Mouse (Mus musculus): ENCODE measurements around the gene Slc52a3. TPM values are rescaled to one million over a fixed set of nuclear protein-coding genes. Genes with fewer than 3 reads are reported as not detected.

Gene Slc52a3
- polyA plus RNA-seq, 1 experiment from 2014 or later = 1.7 TPM

GRCm38 (mm10) chr2:152040101-152040500 is 43.8 kb downstream of the Slc52a3 start:
- Histone ChIP-seq H3K36me3 (no peaks in the 10 kb centered on the region), H3K4me2 (no peak overlapping the region), H3K9me3 (no peaks in the 10 kb centered on the region), H3K4me3 (no peak overlapping the region), H3K27me3 (no peaks in the 10 kb centered on the region; the same call in 1 of the 2 replicates), H3K4me1 (replicated peaks) (no peaks in the 10 kb centered on the region), H3K9ac (no peak overlapping the region), H3K27ac (replicated peaks) (no peak overlapping the region)
- ATAC-seq (ENCODE audit: low FRiP score, low read depth) = no peak

DNA sequence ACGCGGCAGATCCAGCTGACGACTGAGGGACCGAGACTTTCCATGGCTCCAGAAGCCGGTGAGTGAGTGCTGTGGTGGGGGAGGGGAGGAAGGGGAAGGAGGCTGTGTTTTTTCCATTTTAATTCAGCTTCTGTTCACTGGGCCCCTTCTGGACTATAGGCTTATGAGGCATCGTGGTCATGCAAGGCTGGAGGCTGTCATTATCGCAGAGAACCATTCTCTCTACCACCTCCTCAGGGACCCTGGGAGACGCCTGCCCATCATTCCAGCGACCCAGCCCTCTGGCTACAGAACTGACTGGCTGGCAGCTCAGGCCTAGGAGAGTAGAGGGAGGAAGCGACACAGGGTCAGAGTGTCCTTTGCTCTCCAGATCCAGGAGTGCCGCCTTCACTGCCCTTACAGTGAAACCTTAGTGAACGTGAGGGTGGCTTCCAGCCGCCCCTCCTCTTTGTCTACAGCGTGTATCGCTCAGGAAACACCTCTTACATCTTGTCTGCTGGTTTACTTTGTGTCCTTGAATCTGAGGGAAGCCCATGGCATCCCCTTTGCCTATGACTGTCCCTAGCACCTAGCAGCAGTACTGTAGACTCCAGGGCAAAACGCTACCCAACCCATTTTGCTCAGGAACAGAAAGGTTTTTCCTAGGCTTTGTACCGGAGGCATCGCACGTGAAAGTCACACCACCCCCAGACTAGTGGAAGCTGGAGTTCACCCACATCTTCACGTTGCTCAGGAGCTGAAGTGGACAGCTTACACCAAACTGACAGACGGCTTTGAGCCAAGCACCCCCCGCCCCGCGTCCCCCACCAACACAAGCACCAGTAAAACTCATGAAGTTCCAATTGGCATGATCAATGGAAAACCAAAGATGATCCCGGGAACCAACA is 51.0 kb downstream of the Slc52a3 start:
- no peaks in the 10 kb centered on the region for H3K36me3 ChIP-seq
- peak overlapping the region; percentile 75 for H3K27ac ChIP-seq (replicated peaks)
- H3K9me3 ChIP-seq = no peaks in the 10 kb centered on the region
- H3K27me3 ChIP-seq = no peaks in the 10 kb centered on the region; the same call in 1 of the 2 replicates
- peak; percentile 58 for ATAC-seq (ENCODE audit: low FRiP score, low read depth)
- 5% methylated on average over 25 of the region's 25 CpGs for WGBS
- H3K4me3 ChIP-seq = no peak overlapping the region
- no peak overlapping the region for H3K9ac ChIP-seq
- H3K4me2 ChIP-seq = peak overlapping the region; percentile 97
- H3K4me1 ChIP-seq (replicated peaks) = peaks cover 49% of the 10 kb centered on the region

DNA sequence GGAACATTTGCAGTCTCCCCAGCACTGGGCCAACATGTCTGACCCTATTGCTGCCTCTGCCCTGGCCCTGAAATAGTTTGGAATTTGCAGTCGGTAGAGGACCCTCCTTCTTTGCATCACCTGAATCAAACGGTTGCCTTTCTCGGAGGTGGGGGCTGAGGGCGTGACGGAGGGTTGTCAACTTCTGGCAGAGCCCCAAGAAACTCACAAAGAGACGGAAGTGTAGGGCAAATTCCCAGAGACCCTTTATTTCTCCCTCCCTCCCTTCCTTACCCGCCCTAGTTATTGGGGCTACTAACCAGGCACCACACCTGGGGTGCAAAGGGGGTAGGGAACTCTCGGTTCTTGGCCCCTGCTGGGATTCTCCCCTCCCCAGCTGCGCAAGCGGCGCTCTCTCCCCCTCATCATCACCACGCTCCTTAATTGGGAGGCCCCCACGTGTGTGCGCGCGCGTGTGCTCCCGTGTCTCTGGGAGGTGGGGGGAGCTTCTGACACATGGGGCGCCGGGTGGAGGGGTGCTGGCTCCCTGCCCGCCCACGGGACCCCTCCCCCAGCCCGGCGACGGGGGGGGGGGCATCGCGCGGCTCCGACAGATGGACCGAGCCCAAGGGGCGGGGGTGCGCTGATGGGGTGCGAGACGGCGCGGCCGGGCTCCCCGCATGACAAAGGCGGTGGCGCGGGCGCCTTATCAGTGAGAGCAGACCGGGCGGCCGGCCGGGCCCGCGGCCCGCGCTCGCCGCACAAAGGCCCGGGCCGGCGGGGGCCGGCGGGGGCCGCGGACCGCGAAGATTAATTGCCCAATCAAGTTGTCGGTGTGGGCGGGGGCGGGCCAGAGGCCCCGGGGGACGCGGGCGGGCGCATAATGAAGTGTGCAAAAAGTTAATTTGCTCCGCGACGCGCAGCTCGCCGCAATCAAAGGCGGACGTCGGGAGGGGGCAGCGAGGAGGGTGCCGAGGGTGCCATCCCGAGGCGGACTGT is 52.0 kb downstream of the Slc52a3 start:
- H3K9me3 ChIP-seq = no peaks in the 10 kb centered on the region
- WGBS = 1% methylated on average over 31 of the region's 82 CpGs
- peak; percentile 32; the same call in 1 of the 2 replicates for ATAC-seq (ENCODE audit: low FRiP score, low read depth)
- H3K9ac ChIP-seq = peak overlapping the region; percentile 53
- H3K4me2 ChIP-seq = peak overlapping the region; percentile 97
- peaks cover 49% of the 10 kb centered on the region for H3K4me1 ChIP-seq (replicated peaks)
- H3K4me3 ChIP-seq = peak overlapping the region; percentile 53
- peak overlapping the region; percentile 75 for H3K27ac ChIP-seq (replicated peaks)
- no peaks in the 10 kb centered on the region for H3K36me3 ChIP-seq
- no peaks in the 10 kb centered on the region; the same call in 1 of the 2 replicates for H3K27me3 ChIP-seq

GRCm38 (mm10) chr2:152048981-152049441 is 52.7 kb downstream of the Slc52a3 start:
- Histone ChIP-seq H3K27ac (replicated peaks) (peak overlapping the region; percentile 75), H3K4me2 (peak overlapping the region; percentile 97), H3K4me3 (peak overlapping the region; percentile 53), H3K9me3 (no peaks in the 10 kb centered on the region), H3K36me3 (no peaks in the 10 kb centered on the region), H3K4me1 (replicated peaks) (peaks cover 49% of the 10 kb centered on the region), H3K9ac (peak overlapping the region; percentile 53), H3K27me3 (no peaks in the 10 kb centered on the region; the same call in 1 of the 2 replicates)
- WGBS = 1% methylated on average over 24 of the region's 24 CpGs
- peak; percentile 13; the same call in 1 of the 2 replicates for ATAC-seq (ENCODE audit: low FRiP score, low read depth)

DNA sequence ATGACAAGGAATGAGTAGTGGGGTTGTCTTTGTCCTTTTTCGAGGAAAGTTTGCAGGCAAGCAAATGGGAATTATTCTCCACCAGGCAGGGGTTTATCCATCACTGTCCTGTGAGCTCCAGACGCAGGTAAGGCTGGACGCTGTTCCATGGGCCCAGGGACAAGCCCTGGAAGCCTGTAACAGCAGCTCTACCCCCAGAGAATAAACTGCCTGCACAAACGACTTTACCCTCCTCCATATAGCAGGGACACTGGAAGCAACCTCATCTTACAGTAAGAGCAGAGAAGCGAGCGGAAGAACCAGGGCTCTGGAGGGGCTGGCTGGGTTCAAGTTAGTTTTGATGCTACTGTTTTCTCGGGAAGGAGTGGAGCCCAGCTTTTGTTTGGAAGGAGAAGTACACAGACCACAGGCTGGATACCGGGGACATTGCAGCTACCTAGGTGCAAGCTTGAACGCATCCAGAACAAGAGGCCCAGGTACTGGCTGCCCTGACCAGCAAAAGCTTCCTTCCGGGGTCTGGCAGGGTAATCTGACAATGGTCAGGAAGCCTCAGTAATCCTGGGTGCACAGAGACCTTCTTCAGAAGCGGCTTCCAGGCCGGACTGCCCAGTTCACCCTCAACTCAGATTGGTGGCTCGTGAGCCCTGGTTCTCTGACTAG is 53.4 kb downstream of the Slc52a3 start:
- H3K4me1 ChIP-seq (replicated peaks) = peaks cover 49% of the 10 kb centered on the region
- no peaks in the 10 kb centered on the region for H3K9me3 ChIP-seq
- H3K9ac ChIP-seq = peak overlapping the region; percentile 53; the same call in 1 of the 2 replicates
- no peak for ATAC-seq (ENCODE audit: low FRiP score, low read depth)
- H3K4me3 ChIP-seq = no peak overlapping the region
- H3K27ac ChIP-seq (replicated peaks) = peak overlapping the region; percentile 75
- H3K27me3 ChIP-seq = no peaks in the 10 kb centered on the region
- WGBS = 6% methylated on average over 13 of the region's 13 CpGs
- H3K36me3 ChIP-seq = no peaks in the 10 kb centered on the region
- peak overlapping the region; percentile 97 for H3K4me2 ChIP-seq

DNA sequence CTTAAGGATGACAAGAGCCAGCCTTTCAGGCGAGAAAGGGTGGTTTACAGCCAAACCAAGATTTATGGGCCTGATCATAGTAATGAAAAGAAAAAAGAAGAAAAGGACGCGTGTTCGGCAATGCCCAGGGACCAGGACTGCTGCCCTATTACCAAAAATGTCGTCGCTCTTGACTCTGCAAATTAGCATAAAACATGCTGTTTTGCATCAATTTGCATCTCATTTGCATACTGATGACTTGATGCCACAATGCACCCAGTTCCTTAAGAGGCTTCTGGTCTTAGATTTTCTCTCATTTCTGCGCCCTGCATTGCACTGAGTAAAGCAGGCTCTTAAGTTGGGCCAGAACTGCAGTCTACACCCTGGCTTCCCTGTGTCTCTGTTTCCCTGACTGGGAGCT is 54.0 kb downstream of the Slc52a3 start:
- Histone ChIP-seq H3K27me3 (no peaks in the 10 kb centered on the region), H3K36me3 (no peaks in the 10 kb centered on the region), H3K9me3 (no peaks in the 10 kb centered on the region), H3K4me1 (replicated peaks) (peaks cover 49% of the 10 kb centered on the region), H3K4me3 (no peak overlapping the region), H3K9ac (0 out of 2 replicates have a peak overlapping the region, but pooled peaks have one; percentile 24), H3K4me2 (peak overlapping the region; percentile 97), H3K27ac (replicated peaks) (peak overlapping the region; percentile 75)
- peak; percentile 32 for ATAC-seq (ENCODE audit: low FRiP score, low read depth)
- 7% methylated on average over 7 of the region's 7 CpGs for WGBS

GRCm38 (mm10) chr2:152051985-152052384 is 55.7 kb downstream of the Slc52a3 start:
- no peak overlapping the region for H3K27ac ChIP-seq (replicated peaks)
- WGBS = 40% methylated on average over 3 of the region's 3 CpGs
- H3K4me1 ChIP-seq (replicated peaks) = peaks cover 59% of the 10 kb centered on the region
- no peak overlapping the region for H3K9ac ChIP-seq
- H3K27me3 ChIP-seq = no peaks in the 10 kb centered on the region
- H3K36me3 ChIP-seq = no peaks in the 10 kb centered on the region
- no peak overlapping the region for H3K4me2 ChIP-seq
- no peaks in the 10 kb centered on the region for H3K9me3 ChIP-seq
- no peak overlapping the region for H3K4me3 ChIP-seq
- no peak for ATAC-seq (ENCODE audit: low FRiP score, low read depth)

DNA sequence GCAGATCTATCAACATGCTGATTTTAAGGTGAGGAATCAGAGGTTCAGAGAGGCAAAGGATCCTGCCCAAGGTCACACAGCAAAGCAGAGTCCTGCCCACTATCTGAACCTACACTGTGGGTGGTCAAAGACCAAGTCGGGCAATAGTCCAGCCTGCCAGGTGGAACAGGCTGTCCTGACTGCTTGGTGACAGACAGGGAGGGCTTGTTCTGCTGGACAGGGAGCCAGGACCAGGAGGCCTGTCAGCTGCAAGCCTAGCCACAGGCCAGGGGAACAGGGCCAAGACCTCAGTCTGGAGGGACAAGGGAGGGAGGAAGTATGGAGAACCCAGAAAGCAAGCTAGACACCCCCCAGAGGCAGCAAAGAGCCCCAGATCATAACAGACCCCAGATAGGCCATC is 59.1 kb downstream of the Slc52a3 start:
- peaks cover 28% of the 10 kb centered on the region for H3K4me1 ChIP-seq (replicated peaks)
- H3K9ac ChIP-seq = no peak overlapping the region
- no peak overlapping the region for H3K4me3 ChIP-seq
- H3K9me3 ChIP-seq = no peaks in the 10 kb centered on the region
- 0 out of 2 replicates have a peak, but pooled peaks have one; percentile 29 for ATAC-seq (ENCODE audit: low FRiP score, low read depth)
- no peak overlapping the region for H3K27ac ChIP-seq (replicated peaks)
- no peaks in the 10 kb centered on the region for H3K27me3 ChIP-seq
- WGBS = 55% methylated on average over 1 of the region's 1 CpGs
- H3K36me3 ChIP-seq = no peaks in the 10 kb centered on the region
- H3K4me2 ChIP-seq = no peak overlapping the region

DNA sequence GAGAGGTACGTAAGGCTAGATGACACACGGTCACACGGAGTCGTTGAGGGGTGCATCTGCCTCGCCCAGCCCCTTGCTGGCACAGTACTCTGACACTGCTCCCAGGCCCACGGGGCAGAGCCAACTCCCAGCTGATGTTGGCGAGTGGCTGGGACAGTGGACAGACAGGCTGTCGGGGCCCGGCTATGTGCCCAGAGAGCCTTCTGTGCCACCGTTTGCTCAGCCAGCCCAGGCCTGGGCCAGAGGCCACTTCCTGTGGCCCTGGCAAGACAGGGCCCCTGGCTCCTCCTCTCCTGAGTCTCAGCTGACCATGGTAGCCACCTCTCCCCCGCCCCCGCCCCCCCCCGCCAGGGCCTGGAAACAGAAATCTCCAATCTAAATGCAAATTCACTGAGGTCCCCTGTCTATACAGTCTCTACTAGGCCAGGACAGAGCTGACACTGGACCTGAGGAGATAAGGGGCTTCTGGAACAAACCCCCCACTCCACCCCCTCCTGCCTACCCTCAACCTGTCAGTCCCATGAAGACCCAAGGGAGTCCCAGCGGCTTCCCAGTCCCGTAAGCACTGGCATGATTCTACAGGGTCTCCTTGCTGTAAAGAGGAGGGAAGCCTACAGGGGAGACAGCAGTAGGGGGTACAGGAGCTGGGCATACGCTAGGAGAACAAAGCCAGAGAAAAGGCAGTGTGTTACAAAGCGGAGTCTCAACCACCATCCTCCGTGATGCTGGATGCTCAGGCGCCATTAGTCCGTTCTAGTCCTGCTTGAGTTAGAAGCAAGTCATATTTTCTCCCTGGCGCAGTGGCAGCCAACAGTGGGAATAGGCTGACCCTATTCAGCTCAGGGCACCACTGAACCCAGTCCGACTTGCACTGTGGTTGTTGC is 60.3 kb downstream of the Slc52a3 start:
- Histone ChIP-seq H3K27me3 (no peaks in the 10 kb centered on the region), H3K27ac (replicated peaks) (peak overlapping the region; percentile 51; the same call in 1 of the 2 replicates), H3K4me3 (no peak overlapping the region), H3K36me3 (no peaks in the 10 kb centered on the region), H3K9ac (no peak overlapping the region), H3K4me1 (replicated peaks) (peaks cover 17% of the 10 kb centered on the region), H3K9me3 (no peaks in the 10 kb centered on the region), H3K4me2 (no peak overlapping the region)
- WGBS = 54% methylated on average over 21 of the region's 22 CpGs
- peak; percentile 64; the same call in 1 of the 2 replicates for ATAC-seq (ENCODE audit: low FRiP score, low read depth)

GRCm38 (mm10) chr2:152057252-152057563 is 60.9 kb downstream of the Slc52a3 start:
- 59% methylated on average over 9 of the region's 9 CpGs for WGBS
- H3K9me3 ChIP-seq = no peaks in the 10 kb centered on the region
- H3K4me2 ChIP-seq = no peak overlapping the region
- no peak for ATAC-seq (ENCODE audit: low FRiP score, low read depth)
- no peak overlapping the region for H3K9ac ChIP-seq
- no peaks in the 10 kb centered on the region for H3K36me3 ChIP-seq
- no peaks in the 10 kb centered on the region for H3K27me3 ChIP-seq
- H3K4me3 ChIP-seq = no peak overlapping the region
- peaks cover 13% of the 10 kb centered on the region for H3K4me1 ChIP-seq (replicated peaks)
- H3K27ac ChIP-seq (replicated peaks) = peak overlapping the region; percentile 51; the same call in 1 of the 2 replicates
